Comparison of ENCODE assay signal across 27 mouse cellular contexts in genomic region chr13:40852791-40853190, GRCm38 (mm10). TPM values are rescaled to one million over a fixed set of nuclear protein-coding genes. Genes with fewer than 3 reads are reported as not detected.
DNase-seq lines count a peak whose midpoint lies in the region; ATAC-seq and TF ChIP-seq lines count a peak whose summit lies in the region.
"Had no signal": no experiment of that assay in that cellular context is flagged by ENCODE, and none has a peak within 500 bp of the region (broad histone marks: within the 10 kb centered on the region; RNA-seq: fewer than 3 reads in every experiment).

No protein-coding gene starts in this region.

- no peaks in the 10 kb centered on the region for H3K36me3 ChIP-seq in heart, embryonic 12.5 days
- no peaks in the 10 kb centered on the region for H3K36me3 ChIP-seq in kidney, adult 2 months (ENCODE audit: control insufficient read depth, insufficient read depth, low read length)
- H3K36me3 ChIP-seq in kidney, embryonic 14.5 days (ENCODE audit: control insufficient read depth, insufficient read depth, low read length), result no peaks in the 10 kb centered on the region
- no peaks in the 10 kb centered on the region for H3K36me3 ChIP-seq in CH12.LX (replicated peaks in 1 of 2; ENCODE audit: control insufficient read depth in 1 of 2, insufficient read depth in 1 of 2, low read length in 1 of 2)
- H3K36me3 ChIP-seq: embryonic facial prominence, embryonic 13.5 days; embryonic facial prominence, embryonic 15.5 days; forebrain, embryonic 10.5 days; forebrain, embryonic 12.5 days; G1E had no signal

- H3K79me2 ChIP-seq in CH12.LX (replicated peaks; ENCODE audit: control insufficient read depth, extremely low read depth, insufficient read depth, poor library complexity, severe bottlenecking), result no peaks in the 10 kb centered on the region

- no peak overlapping the region for H3K4me2 ChIP-seq in heart, embryonic 12.5 days
- H3K4me2 ChIP-seq in kidney, embryonic 14.5 days (replicated peaks; ENCODE audit: low read depth, low read length), result no peak overlapping the region
- no peak overlapping the region for H3K4me2 ChIP-seq in CH12.LX (ENCODE audit: insufficient read depth, low read depth, poor library complexity, severe bottlenecking)
- H3K4me2 ChIP-seq: embryonic facial prominence, embryonic 13.5 days; embryonic facial prominence, embryonic 15.5 days; forebrain, embryonic 12.5 days had no signal

- in situ Hi-C loops in CH12.LX (cut with MboI; ENCODE audit: low pct_ligation_motif_present, low pct_unique_long_range_greater_than_20kb, low sequenced_read_pairs), result no loop called here

- peaks cover 20% of the 10 kb centered on the region for H3K4me1 ChIP-seq in heart, embryonic 12.5 days (replicated peaks)
- peaks cover 13% of the 10 kb centered on the region; the same call in 1 of the 2 replicates for H3K4me1 ChIP-seq in kidney, adult 2 months (ENCODE audit: control insufficient read depth, insufficient read depth, low read length)
- peaks cover 18% of the 10 kb centered on the region for H3K4me1 ChIP-seq in kidney, embryonic 14.5 days (ENCODE audit: control insufficient read depth, insufficient read depth, low read length)
- H3K4me1 ChIP-seq in CH12.LX (ENCODE audit: control insufficient read depth in 1 of 2, insufficient read depth in 2 of 2), result no peaks in the 10 kb centered on the region

- no peak overlapping the region for H3K27ac ChIP-seq in heart, embryonic 12.5 days (ENCODE audit: poor library complexity, severe bottlenecking)
- H3K27ac ChIP-seq in kidney, adult 2 months (ENCODE audit: insufficient read depth, low read depth, low read length), result peak overlapping the region; percentile 19; the same call in 1 of the 2 replicates
- H3K27ac ChIP-seq in kidney, embryonic 14.5 days (ENCODE audit: low read depth, low read length), result no peak overlapping the region
- H3K27ac ChIP-seq in CH12.LX (ENCODE audit: insufficient read depth, low read depth), result no peak overlapping the region
- H3K27ac ChIP-seq: embryonic facial prominence, embryonic 13.5 days; embryonic facial prominence, embryonic 15.5 days; forebrain, embryonic 10.5 days; forebrain, embryonic 12.5 days had no signal

- no peak overlapping the region for H3K9ac ChIP-seq in heart, embryonic 12.5 days
- H3K9ac ChIP-seq in kidney, embryonic 14.5 days (ENCODE audit: low read depth, low read length), result no peak overlapping the region
- no peak overlapping the region for H3K9ac ChIP-seq in CH12.LX (ENCODE audit: insufficient read depth, low read depth)
- H3K9ac ChIP-seq: embryonic facial prominence, embryonic 13.5 days; embryonic facial prominence, embryonic 15.5 days; forebrain, embryonic 12.5 days had no signal

- H3K27me3 ChIP-seq in heart, embryonic 12.5 days (replicated peaks), result no peaks in the 10 kb centered on the region
- H3K27me3 ChIP-seq in kidney, adult 2 months (replicated peaks; ENCODE audit: control insufficient read depth, insufficient read depth, low read length), result no peaks in the 10 kb centered on the region
- no peaks in the 10 kb centered on the region for H3K27me3 ChIP-seq in kidney, embryonic 14.5 days (ENCODE audit: control insufficient read depth, insufficient read depth, low read length)
- H3K27me3 ChIP-seq in CH12.LX (replicated peaks), result no peaks in the 10 kb centered on the region
- H3K27me3 ChIP-seq: embryonic facial prominence, embryonic 13.5 days; embryonic facial prominence, embryonic 15.5 days; forebrain, embryonic 12.5 days; Patski had no signal

- TF ChIP-seq CTCF in kidney, adult 2 months (conservative IDR thresholded peaks at IDR 0.05; ENCODE audit: insufficient read depth, insufficient read length, low read depth, low read length), result no peak
- TF ChIP-seq CTCF in CH12.LX (conservative IDR thresholded peaks at IDR 0.05 in 1 of 2, IDR thresholded peaks at IDR 0.05 in 1 of 2; ENCODE audit: low read depth in 2 of 2, low read length in 2 of 2), result no peak

- H3K9me3 ChIP-seq in heart, embryonic 12.5 days (replicated peaks), result no peaks in the 10 kb centered on the region
- no peaks in the 10 kb centered on the region for H3K9me3 ChIP-seq in kidney, embryonic 14.5 days (ENCODE audit: control insufficient read depth, low read length)
- H3K9me3 ChIP-seq in CH12.LX (replicated peaks; ENCODE audit: low read length), result no peaks in the 10 kb centered on the region
- H3K9me3 ChIP-seq: embryonic facial prominence, embryonic 13.5 days; embryonic facial prominence, embryonic 15.5 days; forebrain, embryonic 10.5 days; forebrain, embryonic 12.5 days; G1E had no signal

- WGBS in heart, embryonic 12.5 days, result 87% methylated on average over 5 of the region's 5 CpGs
- 72% methylated on average over 5 of the region's 5 CpGs for WGBS in kidney, adult 2 months
- 82% methylated on average over 5 of the region's 5 CpGs for WGBS in kidney, embryonic 14.5 days

- no peak overlapping the region for H3K4me3 ChIP-seq in heart, embryonic 12.5 days
- no peak overlapping the region for H3K4me3 ChIP-seq in kidney, adult 2 months (ENCODE audit: insufficient read depth, low read depth, low read length)
- no peak overlapping the region for H3K4me3 ChIP-seq in kidney, embryonic 14.5 days (ENCODE audit: low read length)
- H3K4me3 ChIP-seq in CH12.LX (replicated peaks in 1 of 3; ENCODE audit: low read depth in 2 of 3, low read length in 2 of 3, poor library complexity in 1 of 3), result no peak overlapping the region
- H3K4me3 ChIP-seq: embryonic facial prominence, embryonic 13.5 days; embryonic facial prominence, embryonic 15.5 days; erythroblast, embryonic 14.5 days; forebrain, embryonic 10.5 days; forebrain, embryonic 12.5 days had no signal

- dilution Hi-C loops in CH12.LX (cut with MboI; ENCODE audit: extremely low pct_ligation_motif_present, extremely low pct_unique_long_range_greater_than_20kb, low sequenced_read_pairs), result no loop called here

- no peak for TF ChIP-seq POLR2A in kidney, adult 2 months (IDR thresholded peaks at IDR 0.05; ENCODE audit: low read depth, low read length)
- no peak for TF ChIP-seq POLR2A in CH12.LX (IDR thresholded peaks at IDR 0.05; ENCODE audit: low read depth, low read length)

- DNase-seq in heart, adult 11 months, result peak; percentile 31
- DNase-seq in kidney, adult 2 months, result peak; percentile 60
- no peak for DNase-seq in CH12.LX (ENCODE audit: extremely low read depth)
- no peak for DNase-seq in embryo, embryonic 10.5 days (ENCODE audit: low spot score)
- DNase-seq: adrenal gland, adult 8-10 months; adrenal gland, postnatal 14 days; adrenal gland, postnatal 36 days; B cell, adult 2 months; cerebellum, adult 11-12 months; cerebellum, adult 2 months; cerebellum, adult 9-10 months; cerebellum, postnatal 10 days; cerebellum, postnatal 25 days; embryo, embryonic 11 days had no signal

- TF ChIP-seq RAD21 in CH12.LX (IDR thresholded peaks at IDR 0.05; ENCODE audit: low read depth, low read length), result no peak

- no peak for ATAC-seq in heart, embryonic 12.5 days (ENCODE audit: insufficient number of reproducible peaks, low FRiP score)
- ATAC-seq in kidney, embryonic 14.5 days (ENCODE audit: low FRiP score, low TSS enrichment), result no peak
- ATAC-seq: activated CD4-positive, CD25-positive, alpha-beta regulatory T cell, adult 4 months; CD4-positive, CD25-positive, alpha-beta regulatory T cell, adult 4 months; forebrain, embryonic 14.5 days; forebrain, embryonic 16.5 days; Patski had no signal

- no peak for TF ChIP-seq EP300 in CH12.LX (IDR thresholded peaks at IDR 0.05; ENCODE audit: low read length)

TF ChIP-seq in CH12.LX, 34 proteins besides CTCF, POLR2A, EP300 and RAD21:
- TF ChIP-seq ZMIZ1 (IDR thresholded peaks at IDR 0.05; ENCODE audit: low read depth, low read length) (no peak), BHLHE40 (IDR thresholded peaks at IDR 0.05; ENCODE audit: low read depth, low read length) (0 out of 2 replicates have a peak, but pooled peaks have one; percentile 16)

RNA-seq across cellular contexts. Expression of gene Gcnt2, which starts 6.8 kb away (rescaled TPM):
- polyA plus RNA-seq in heart, embryonic 12.5 days (2016; fragmentation: Nextera tagmentation; extraction: Ambion mirVana), result 3.7 and 3.9 TPM in 2 replicates
- polyA plus RNA-seq in kidney, adult 2 months (2012; rRNA removed), result 8.4 and 9.2 TPM in 2 replicates
- polyA plus RNA-seq in kidney, embryonic 14.5 days (2014; fragmentation: Nextera tagmentation; extraction: Ambion mirVana), result 3.4 and 6.9 TPM in 2 replicates
- 0.04 TPM in 1 of 2 replicates, not detected in the other for total RNA-seq in CH12.LX (2012; rRNA removed)
- not detected in 2 replicates for total RNA-seq in CH12.LX (2014; rRNA removed)
- polyA plus RNA-seq in CH12.LX (2012; ENCODE audit: insufficient read length, low read depth), result not detected in 2 replicates
- polyA plus RNA-seq: erythroblast, embryonic 14.5 days; G1E had no signal

Comparison
In these comparisons a context has a peak if more than half of its experiments do, and no peak if none do; other contexts are left out.
1. DNase-seq: peak in heart, adult 11 months (single experiment) and kidney, adult 2 months (single experiment); none in CH12.LX (single experiment) and embryo, embryonic 10.5 days (single experiment).